Mouse (Mus musculus) MEL (cell line): ENCODE results near the gene Macrod2.

Experiments used
- CTCF ChIP-seq, 3 experiments: IDR thresholded peaks in 2 of 3; conservative IDR thresholded peaks in 1 of 3; 2 replicates each; pipeline ENCODE4 v1.5.1; 2011 to 2012; ENCODE audit warnings: low read length in 3 of 3, low read depth in 2 of 3, mild to moderate bottlenecking in 2 of 3, improper control_type of control experiment in 1 of 3, inconsistent platforms in 1 of 3, mixed read lengths in 1 of 3, moderate library complexity in 1 of 3; ENCODE audit not compliant: control insufficient read depth in 1 of 3, insufficient read depth in 1 of 3, poor library complexity in 1 of 3, severe bottlenecking in 1 of 3
- EP300 ChIP-seq, 2 experiments: IDR thresholded peaks; 2 replicates each; pipeline ENCODE4 v1.6.1; 2011; ENCODE audit warnings: improper control_type of control experiment in 2 of 2, low read length in 2 of 2, low read depth in 1 of 2, mild to moderate bottlenecking in 1 of 2
- MAFK ChIP-seq: IDR thresholded peaks from 2 replicates; pipeline ENCODE4 v1.6.1; 2011; ENCODE audit warnings: low read depth, mild to moderate bottlenecking, low read length, improper control_type of control experiment, borderline replicate concordance
- POLR2A ChIP-seq, 2 experiments: IDR thresholded peaks; 2 replicates each; pipeline ENCODE4 v1.6.1; 2011 to 2012; ENCODE audit warnings: low read length in 2 of 2, mild to moderate bottlenecking in 2 of 2, control low read depth in 1 of 2, improper control_type of control experiment in 1 of 2, low read depth in 1 of 2, moderate library complexity in 1 of 2; ENCODE audit not compliant: control insufficient read depth in 1 of 2, insufficient read depth in 1 of 2, poor library complexity in 1 of 2
- RCOR1 ChIP-seq: IDR thresholded peaks from 2 replicates; pipeline ENCODE4 v1.6.1; 2012; ENCODE audit warnings: low read depth, mild to moderate bottlenecking, inconsistent platforms, low read length, improper control_type of control experiment
- SIN3A ChIP-seq: IDR thresholded peaks from 2 replicates; pipeline ENCODE4 v1.6.1; 2012; ENCODE audit warnings: low read length, improper control_type of control experiment, inconsistent platforms
- ZMIZ1 ChIP-seq: IDR thresholded peaks from 2 replicates; pipeline ENCODE4 v1.6.1; 2012; ENCODE audit warnings: low read depth, mild to moderate bottlenecking, inconsistent platforms, low read length, improper control_type of control experiment, moderate library complexity

GRCm38 (mm10) chr2:141825606-141826495 lies 1430.7 kb downstream of the Macrod2 start:
- no peak for TF ChIP-seq SIN3A
- TF ChIP-seq EP300 (IDR thresholded peaks at IDR 0.05; ENCODE audit: low read depth in 1 of 2, low read length in 2 of 2): no peak
- TF ChIP-seq POLR2A (IDR thresholded peaks at IDR 0.05; ENCODE audit: control insufficient read depth in 1 of 2, insufficient read depth in 1 of 2, low read depth in 1 of 2, low read length in 2 of 2, poor library complexity in 1 of 2): no peak
- TF ChIP-seq MAFK: no peak
- no peak for TF ChIP-seq CTCF (IDR thresholded peaks at IDR 0.05 in 2 of 3, conservative IDR thresholded peaks at IDR 0.05 in 1 of 3; ENCODE audit: control insufficient read depth in 1 of 3, insufficient read depth in 1 of 3, low read depth in 2 of 3, low read length in 3 of 3, poor library complexity in 1 of 3, severe bottlenecking in 1 of 3)
- no peak for TF ChIP-seq RCOR1
- no peak for TF ChIP-seq ZMIZ1
